Mouse (Mus musculus): Measurements from ENCODE around the gene Atf6b.

- TF ChIP-seq MAX (IDR thresholded peaks at IDR 0.05) (no peak), MYOD1 (IDR thresholded peaks at IDR 0.05; ENCODE audit: control insufficient read depth, insufficient read length, low read depth) (no peak), CTCF (IDR thresholded peaks at IDR 0.05; ENCODE audit: control insufficient read depth, insufficient read depth, insufficient read length) (no peak), MYOG (IDR thresholded peaks at IDR 0.05; ENCODE audit: control insufficient read depth, extremely low read depth, insufficient read length) (no peak), USF1 (IDR thresholded peaks at IDR 0.05; ENCODE audit: low read depth) (no peak), CEBPB (IDR thresholded peaks at IDR 0.05; ENCODE audit: low read depth) (no peak), FOSL1 (IDR thresholded peaks at IDR 0.05; ENCODE audit: insufficient read depth, low read length, poor library complexity, severe bottlenecking) (no peak)
These were observed 28.5 kb downstream of the Atf6b start for GRCm38 (mm10) chr17:34675205-34676092.
